Mouse (Mus musculus) thymus, adult 2 months (tissue): ENCODE results near the gene Ice2. TPM values are rescaled to one million over a fixed set of nuclear protein-coding genes. Genes with fewer than 3 reads are reported as not detected.

ENCODE experiments used
- DNase-seq: peaks from one replicate; pipeline ENCODE4 v3.0.0; 2021
- H3K27ac ChIP-seq: fragments of 200-500 bp; 2 replicates; pipeline ENCODE4 v1.5.1; 2012; ENCODE audit warnings: low read length, control low read depth; ENCODE audit not compliant: control insufficient read depth, insufficient read depth
- H3K27me3 ChIP-seq: fragments of 200-500 bp; 2 replicates; pipeline ENCODE4 v1.6.1; 2012; ENCODE audit warnings: mild to moderate bottlenecking, low read length, moderate library complexity, mixed read lengths; ENCODE audit not compliant: control insufficient read depth, insufficient read depth
- H3K36me3 ChIP-seq: fragments of 200-500 bp; 2 replicates; pipeline ENCODE4 v1.6.1; 2012; ENCODE audit warnings: mild to moderate bottlenecking, low read length, moderate library complexity; ENCODE audit not compliant: control insufficient read depth, insufficient read depth
- H3K4me1 ChIP-seq: fragments of 200-500 bp; replicated peaks from 2 replicates; pipeline ENCODE4 v1.6.1; 2012; ENCODE audit warnings: low read length; ENCODE audit not compliant: control insufficient read depth, insufficient read depth
- H3K4me3 ChIP-seq: fragments of 200-500 bp; 2 replicates; pipeline ENCODE4 v1.5.1; 2012; ENCODE audit warnings: mild to moderate bottlenecking, low read length, control low read depth, moderate library complexity; ENCODE audit not compliant: control insufficient read depth, insufficient read depth
- CTCF ChIP-seq: fragments of 200-500 bp; IDR thresholded peaks from 2 replicates; pipeline ENCODE4 v1.5.1; 2012; ENCODE audit warnings: mild to moderate bottlenecking, control low read depth, low read length, moderate library complexity, borderline replicate concordance; ENCODE audit not compliant: control insufficient read depth, poor library complexity, insufficient read depth; ENCODE audit errors: extremely low read depth
- POLR2A ChIP-seq: fragments of 200-500 bp; IDR thresholded peaks from 2 replicates; pipeline ENCODE4 v1.6.1; 2012; ENCODE audit warnings: mild to moderate bottlenecking, low read length, control low read depth, moderate library complexity; ENCODE audit not compliant: control insufficient read depth, poor library complexity, insufficient read depth; ENCODE audit errors: extremely low read depth
- WGBS: fragments of 180-500 bp; shearing (Covaris S2); methylation state at CpG from one replicate; pipeline ENCODE4 v1.1.7; 2018; 5-methylcytosine and 5-hydroxymethylcytosine counted together
- polyA plus RNA-seq: library from polyadenylated mRNA; depleted of rRNA; stranded (reverse); fragments of >200 nt; gene quantifications from 2 replicates; pipeline ENCODE4 v1.2.3, GENCODE M21; 2012

Gene Ice2
- polyA plus RNA-seq, 1 experiment: 5.6 TPM

- no peaks in the 10 kb centered on the region for H3K27me3 ChIP-seq
- H3K36me3 ChIP-seq: no peaks in the 10 kb centered on the region
- no peak overlapping the region for H3K27ac ChIP-seq
- WGBS: 65% methylated on average over 5 of the region's 5 CpGs
- no peak overlapping the region for H3K4me3 ChIP-seq
- TF ChIP-seq POLR2A: no peak
- no peak for TF ChIP-seq CTCF
- peaks cover 9% of the 10 kb centered on the region for H3K4me1 ChIP-seq
- DNase-seq: no peak
These were observed 3.5 kb upstream of the Ice2 start for GRCm38 (mm10) chr9:69394234-69394633.

- H3K36me3 ChIP-seq: no peaks in the 10 kb centered on the region
- TF ChIP-seq POLR2A (no peak), CTCF (no peak)
- no peaks in the 10 kb centered on the region for H3K27me3 ChIP-seq
- no peak for DNase-seq
- H3K4me1 ChIP-seq: peaks cover 9% of the 10 kb centered on the region
- peak overlapping the region; percentile 97 for H3K4me3 ChIP-seq
- WGBS: 59% methylated on average over 2 of the region's 2 CpGs
- H3K27ac ChIP-seq: no peak overlapping the region
These were observed 310 bp upstream of the Ice2 start for GRCm38 (mm10) chr9:69397432-69397759.

GRCm38 (mm10) chr9:69398453-69398850 lies 746 bp downstream of the Ice2 start:
- 11% methylated on average over 10 of the region's 10 CpGs for WGBS
- H3K27me3 ChIP-seq: no peaks in the 10 kb centered on the region
- DNase-seq: no peak
- H3K27ac ChIP-seq: peak overlapping the region; percentile 56
- TF ChIP-seq POLR2A (no peak), CTCF (no peak)
- H3K4me3 ChIP-seq: peak overlapping the region; percentile 97
- peaks cover 9% of the 10 kb centered on the region for H3K4me1 ChIP-seq
- no peaks in the 10 kb centered on the region for H3K36me3 ChIP-seq

- no peak for DNase-seq
- Histone ChIP-seq H3K4me3 (no peak overlapping the region), H3K4me1 (no peaks in the 10 kb centered on the region), H3K36me3 (peaks cover 3% of the 10 kb centered on the region; the same call in 1 of the 2 replicates), H3K27me3 (no peaks in the 10 kb centered on the region), H3K27ac (no peak overlapping the region)
- 96% methylated on average over 6 of the region's 6 CpGs for WGBS
- TF ChIP-seq POLR2A: no peak
- TF ChIP-seq CTCF: no peak
These were observed 7.0 kb downstream of the Ice2 start for GRCm38 (mm10) chr9:69404671-69405070.

- WGBS: 98% methylated on average over 1 of the region's 1 CpGs
- peak; percentile 24 for DNase-seq
- no peaks in the 10 kb centered on the region for H3K27me3 ChIP-seq
- H3K4me1 ChIP-seq: no peaks in the 10 kb centered on the region
- no peak overlapping the region for H3K4me3 ChIP-seq
- no peak overlapping the region for H3K27ac ChIP-seq
- H3K36me3 ChIP-seq: peaks cover 31% of the 10 kb centered on the region
- no peak for TF ChIP-seq POLR2A
- no peak for TF ChIP-seq CTCF
These were observed 21.8 kb downstream of the Ice2 start for GRCm38 (mm10) chr9:69419476-69419875.

GRCm38 (mm10) chr9:69430531-69430930 lies 32.8 kb downstream of the Ice2 start:
- TF ChIP-seq POLR2A (no peak), CTCF (no peak)
- Histone ChIP-seq H3K4me1 (no peaks in the 10 kb centered on the region), H3K36me3 (peaks cover 16% of the 10 kb centered on the region), H3K4me3 (no peak overlapping the region), H3K27me3 (no peaks in the 10 kb centered on the region), H3K27ac (no peak overlapping the region)
- WGBS: 92% methylated on average over 3 of the region's 3 CpGs
- no peak for DNase-seq
